Mouse (Mus musculus) heart, embryonic 16.5 days (tissue): ENCODE measurements around the gene Nif3l1. TPM values are rescaled to one million over a fixed set of nuclear protein-coding genes. Genes with fewer than 3 reads are reported as not detected.

Experiments
- ATAC-seq: fragments of 200-750 bp; cut with Nextera tagmentation; replicated peaks from 2 replicates; pipeline ENCODE4 v1.8.0; 2017; ENCODE audit warnings: moderate number of reproducible peaks; ENCODE audit not compliant: insufficient read depth, low FRiP score; ENCODE audit errors: extremely low read depth
- H3K27ac ChIP-seq: fragments of 300-500 bp; sonication (generic); 2 replicates; pipeline ENCODE4 v1.5.1; 2014; ENCODE audit warnings: mild to moderate bottlenecking, low read length, control low read depth, moderate library complexity
- H3K27me3 ChIP-seq: fragments of 300-500 bp; sonication (generic); 2 replicates; pipeline ENCODE4 v1.6.1; 2014; ENCODE audit warnings: low read length, mixed read lengths; ENCODE audit not compliant: control insufficient read depth, insufficient read depth
- H3K36me3 ChIP-seq: fragments of 300-500 bp; sonication (generic); 2 replicates; pipeline ENCODE4 v1.6.1; 2014; ENCODE audit not compliant: control insufficient read depth, insufficient read depth
- H3K4me1 ChIP-seq: fragments of 300-500 bp; sonication (generic); 2 replicates; pipeline ENCODE4 v1.6.1; 2014; ENCODE audit warnings: low read length, mixed read lengths; ENCODE audit not compliant: control insufficient read depth, insufficient read depth
- H3K4me2 ChIP-seq: fragments of 300-500 bp; sonication (generic); 2 replicates; pipeline ENCODE4 v1.6.1; 2014; ENCODE audit warnings: low read depth, mild to moderate bottlenecking, control low read depth, low read length
- H3K4me3 ChIP-seq: fragments of 300-500 bp; sonication (generic); 2 replicates; pipeline ENCODE4 v1.5.1; 2014; ENCODE audit warnings: mild to moderate bottlenecking, control low read depth, low read length
- H3K9ac ChIP-seq: fragments of 300-500 bp; sonication (generic); 2 replicates; pipeline ENCODE4 v1.6.1; 2014; ENCODE audit warnings: low read length, control low read depth
- H3K9me3 ChIP-seq: fragments of 300-500 bp; sonication (generic); replicated peaks from 2 replicates; pipeline ENCODE4 v1.6.1; 2016; ENCODE audit warnings: low read length; ENCODE audit not compliant: control insufficient read depth
- WGBS: fragments of 180-500 bp; shearing (Covaris S2); extraction: QIAGEN DNeasy Blood & Tissue Kit; methylation state at CpG from one replicate; pipeline ENCODE4 v1.1.7; 2014; 5-methylcytosine and 5-hydroxymethylcytosine counted together
- polyA plus RNA-seq: library from polyadenylated mRNA; unstranded; fragments of >200 nt; fragmentation: Nextera tagmentation; extraction: Ambion mirVana; gene quantifications from 2 replicates; pipeline ENCODE4 v1.2.1, GENCODE M21; 2015

The Nif3l1 gene
- polyA plus RNA-seq, 1 experiment from 2014 or later, result 25.4 TPM

- 78% methylated on average over 3 of the region's 3 CpGs for WGBS
- no peak for ATAC-seq
- H3K36me3 ChIP-seq, result peaks cover 58% of the 10 kb centered on the region
- no peak overlapping the region for H3K4me2 ChIP-seq
- H3K9ac ChIP-seq, result no peak overlapping the region
- no peaks in the 10 kb centered on the region for H3K9me3 ChIP-seq
- no peak overlapping the region for H3K27ac ChIP-seq
- H3K27me3 ChIP-seq, result no peaks in the 10 kb centered on the region
- no peak overlapping the region for H3K4me3 ChIP-seq
- no peaks in the 10 kb centered on the region for H3K4me1 ChIP-seq
These were observed 34.8 kb upstream of the Nif3l1 start for GRCm38 (mm10) chr1:58410198-58410588.

DNA sequence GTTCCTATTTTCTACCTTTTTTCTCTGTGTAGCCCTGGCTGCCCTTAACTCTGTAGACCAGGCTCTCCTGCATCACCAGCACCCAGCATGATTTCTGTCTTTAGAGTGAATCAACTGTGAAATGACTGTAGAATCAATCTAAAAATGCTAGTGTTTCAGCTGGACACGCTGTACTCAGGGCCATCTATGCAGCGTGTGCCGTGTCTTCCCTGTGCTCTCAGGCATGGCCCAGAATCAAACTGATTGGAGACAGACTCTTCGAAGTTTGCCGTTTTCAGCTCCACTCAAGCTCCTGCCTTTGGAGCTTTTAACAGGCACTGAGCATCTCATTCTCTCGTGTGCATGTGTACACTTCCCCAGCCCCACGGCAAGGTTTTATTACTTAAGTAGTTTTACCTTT lies 34.2 kb upstream of the Nif3l1 start:
- 87% methylated on average over 7 of the region's 7 CpGs for WGBS
- no peaks in the 10 kb centered on the region for H3K9me3 ChIP-seq
- no peak for ATAC-seq
- H3K27ac ChIP-seq, result no peak overlapping the region
- H3K27me3 ChIP-seq, result no peaks in the 10 kb centered on the region
- H3K9ac ChIP-seq, result no peak overlapping the region
- H3K4me3 ChIP-seq, result no peak overlapping the region
- no peak overlapping the region for H3K4me2 ChIP-seq
- H3K36me3 ChIP-seq, result peaks cover 62% of the 10 kb centered on the region
- H3K4me1 ChIP-seq, result no peaks in the 10 kb centered on the region

DNA sequence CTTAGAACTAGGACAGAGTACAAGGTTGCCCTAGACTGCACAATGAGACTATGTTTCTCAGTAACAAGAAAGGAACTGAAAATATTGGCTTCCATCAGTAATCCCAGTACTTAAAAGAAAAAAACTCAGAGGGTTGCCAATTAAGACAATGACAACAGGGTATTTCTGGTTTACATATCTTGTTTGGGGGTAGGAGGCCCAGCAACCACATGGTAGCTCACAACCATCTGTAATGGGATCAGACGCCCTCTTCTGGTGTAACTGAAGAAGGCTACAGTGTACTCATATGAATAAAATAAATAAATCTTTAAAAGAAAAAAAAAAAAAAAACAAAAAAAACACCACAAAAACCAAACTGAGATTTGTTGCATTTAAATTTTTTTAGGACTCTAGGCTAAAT lies 29.5 kb upstream of the Nif3l1 start:
- Histone ChIP-seq H3K27me3 (no peaks in the 10 kb centered on the region), H3K27ac (no peak overlapping the region), H3K4me3 (no peak overlapping the region), H3K36me3 (peaks cover 85% of the 10 kb centered on the region), H3K9me3 (no peaks in the 10 kb centered on the region), H3K4me2 (no peak overlapping the region), H3K4me1 (no peaks in the 10 kb centered on the region), H3K9ac (no peak overlapping the region)
- 30% methylated on average over 1 of the region's 1 CpGs for WGBS
- no peak for ATAC-seq

DNA sequence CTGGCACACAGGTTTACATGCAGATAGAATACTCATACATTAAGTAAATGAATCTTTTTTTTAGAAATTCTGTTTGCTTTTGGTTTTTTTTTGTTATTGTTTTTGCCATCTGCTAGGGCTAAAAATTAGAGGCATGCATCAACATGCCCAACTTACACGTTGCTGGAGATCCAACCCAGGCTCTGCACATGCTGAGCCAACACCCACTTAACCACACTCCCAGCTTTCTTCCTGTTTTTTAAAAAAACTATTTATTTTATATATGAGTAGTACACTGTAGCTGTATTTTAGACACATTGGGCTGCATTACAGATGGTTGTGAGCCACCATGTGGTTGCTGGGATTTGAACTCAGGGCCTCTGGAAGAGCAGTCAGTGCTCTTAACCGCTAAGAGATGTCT lies 28.9 kb upstream of the Nif3l1 start:
- 86% methylated on average over 2 of the region's 2 CpGs for WGBS

DNA sequence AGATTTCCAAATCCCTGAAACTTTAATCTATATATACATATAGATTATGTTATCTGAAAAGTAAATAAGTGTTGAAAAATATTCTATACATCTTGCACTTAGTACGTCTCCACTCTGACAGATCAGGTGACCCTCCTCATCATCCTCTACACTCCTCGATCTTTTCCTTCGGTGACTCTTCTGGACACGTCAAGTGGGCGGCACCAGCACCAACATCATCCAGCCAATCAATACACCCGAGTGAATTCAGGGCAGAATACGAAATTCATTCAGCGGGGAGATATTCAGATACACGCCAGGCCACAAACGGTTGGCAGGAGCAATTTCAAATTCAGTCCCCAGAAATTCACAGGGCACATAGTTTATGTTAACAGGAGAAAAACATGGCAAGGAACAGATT lies 24.9 kb upstream of the Nif3l1 start:
- H3K9me3 ChIP-seq, result no peaks in the 10 kb centered on the region
- no peak overlapping the region for H3K4me3 ChIP-seq
- H3K9ac ChIP-seq, result no peak overlapping the region
- H3K36me3 ChIP-seq, result peaks cover 53% of the 10 kb centered on the region
- no peak overlapping the region for H3K27ac ChIP-seq
- no peak overlapping the region for H3K4me2 ChIP-seq
- ATAC-seq, result no peak
- no peaks in the 10 kb centered on the region for H3K27me3 ChIP-seq
- peaks cover 17% of the 10 kb centered on the region for H3K4me1 ChIP-seq
- 77% methylated on average over 10 of the region's 10 CpGs for WGBS

More for the DNA sequence above, 28.9 kb upstream of the Nif3l1 start:
- Histone ChIP-seq H3K4me3 (no peak overlapping the region), H3K4me2 (no peak overlapping the region), H3K9ac (no peak overlapping the region), H3K9me3 (no peaks in the 10 kb centered on the region), H3K27me3 (no peaks in the 10 kb centered on the region), H3K27ac (no peak overlapping the region), H3K4me1 (peaks cover 2% of the 10 kb centered on the region), H3K36me3 (peaks cover 81% of the 10 kb centered on the region)
- no peak for ATAC-seq

DNA sequence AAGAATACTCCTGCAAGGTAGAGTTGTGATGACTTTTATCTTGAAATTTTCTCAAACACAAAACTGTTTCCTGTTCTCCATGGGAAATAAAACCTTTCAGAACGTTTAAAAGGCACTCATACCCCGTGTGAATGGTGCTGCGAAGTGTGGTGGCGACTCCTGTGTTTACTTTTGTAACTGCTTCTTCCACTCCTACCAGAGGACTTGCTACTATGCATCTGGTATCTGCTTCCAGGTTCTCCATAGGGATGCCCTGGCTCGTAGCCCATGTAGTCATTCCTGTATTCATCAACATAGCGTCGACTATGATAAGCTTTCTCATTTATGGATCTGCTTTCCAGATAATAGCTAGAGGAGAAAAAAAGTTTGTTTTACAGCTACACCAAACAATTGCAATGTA lies 24.0 kb upstream of the Nif3l1 start:
- no peak overlapping the region for H3K9ac ChIP-seq
- no peak for ATAC-seq
- peak overlapping the region; percentile 90; the same call in 1 of the 2 replicates for H3K4me2 ChIP-seq
- H3K4me1 ChIP-seq, result peaks cover 17% of the 10 kb centered on the region
- peak overlapping the region; percentile 15 for H3K4me3 ChIP-seq
- H3K9me3 ChIP-seq, result no peaks in the 10 kb centered on the region
- WGBS, result 29% methylated on average over 7 of the region's 7 CpGs
- no peak overlapping the region for H3K27ac ChIP-seq
- H3K27me3 ChIP-seq, result no peaks in the 10 kb centered on the region
- peaks cover 45% of the 10 kb centered on the region for H3K36me3 ChIP-seq

DNA sequence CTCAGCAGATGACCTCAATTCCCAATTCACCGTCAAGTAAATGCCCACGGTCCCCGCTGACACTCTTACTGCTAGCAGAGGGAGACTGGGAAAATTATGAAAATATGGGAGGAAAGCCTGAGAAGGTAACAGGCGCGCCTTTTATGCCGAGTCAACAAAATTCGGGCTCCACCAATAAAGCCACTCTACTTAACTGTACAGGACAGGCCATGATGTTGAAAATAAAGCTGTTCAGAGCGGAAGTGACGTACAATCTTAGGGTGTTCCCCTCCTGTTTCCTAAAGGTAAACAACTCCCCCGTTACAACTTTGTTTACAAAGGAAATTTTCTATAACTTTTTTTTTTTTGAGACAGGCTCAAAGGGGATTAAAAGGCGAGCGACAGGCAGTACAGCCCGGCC lies 22.1 kb upstream of the Nif3l1 start:
- H3K4me1 ChIP-seq, result peaks cover 17% of the 10 kb centered on the region
- peak overlapping the region; percentile 81 for H3K4me3 ChIP-seq
- peak; percentile 33; the same call in 1 of the 2 replicates for ATAC-seq
- peaks cover 30% of the 10 kb centered on the region for H3K36me3 ChIP-seq
- H3K27ac ChIP-seq, result peak overlapping the region; percentile 99
- peak overlapping the region; percentile 100 for H3K9ac ChIP-seq
- 3% methylated on average over 13 of the region's 13 CpGs for WGBS
- no peaks in the 10 kb centered on the region for H3K27me3 ChIP-seq
- no peaks in the 10 kb centered on the region for H3K9me3 ChIP-seq
- peak overlapping the region; percentile 90 for H3K4me2 ChIP-seq

DNA sequence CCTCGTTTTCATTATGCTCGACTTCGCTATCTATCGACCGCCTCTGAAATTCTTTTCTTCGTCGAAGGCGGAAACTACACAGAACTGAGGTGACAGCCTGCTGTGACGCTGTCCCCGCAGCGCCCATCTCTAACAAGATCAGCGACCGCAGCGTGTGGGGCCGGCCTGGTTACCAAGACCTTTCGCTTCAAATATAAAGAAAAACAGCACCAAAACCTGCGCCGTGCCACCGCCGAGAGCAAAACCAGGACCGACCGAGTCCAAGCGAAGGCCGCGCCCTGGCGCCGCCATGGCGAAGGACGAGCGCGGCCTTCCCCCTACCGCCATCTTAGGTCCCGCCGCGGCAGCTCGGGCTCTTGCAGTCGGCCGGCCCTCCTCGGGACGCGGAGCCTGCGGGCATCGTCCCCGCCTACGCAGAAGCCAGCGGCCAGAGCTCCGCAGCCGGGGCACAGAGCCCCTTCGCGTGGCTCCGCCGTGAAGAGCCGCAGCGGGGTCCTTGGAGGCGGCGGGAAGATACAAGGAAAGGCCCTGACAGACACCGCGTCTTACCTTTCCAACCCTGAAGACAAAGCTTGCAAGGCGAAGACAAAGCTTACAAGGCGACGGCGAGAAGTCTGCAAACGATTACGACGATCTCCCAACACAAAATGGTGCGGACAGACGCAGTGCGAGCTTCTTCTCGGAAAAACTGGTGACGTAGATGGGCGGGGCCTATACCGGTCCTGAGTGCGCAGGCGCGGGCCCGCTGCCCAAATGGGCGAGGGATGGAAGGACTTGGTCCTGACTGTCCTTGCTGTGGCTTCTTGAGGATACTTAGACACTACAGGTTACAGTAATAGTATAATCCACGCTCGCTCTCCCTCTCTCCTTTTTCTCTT lies 21.3 kb upstream of the Nif3l1 start, which contains the start of gene Clk1:
Gene Clk1 (minus strand): TSS at position 696 of the 878 bp plus-strand sequence.
- H3K4me3 ChIP-seq, result peak within 1 kb of the TSS; percentile 81
- H3K9ac ChIP-seq, result peak within 1 kb of the TSS; percentile 100
- ATAC-seq, result peak; percentile 97
- H3K27me3 ChIP-seq, result no peaks in the 10 kb centered on the region
- H3K27ac ChIP-seq, result peak within 1 kb of the TSS; percentile 99
- peak within 1 kb of the TSS; percentile 90 for H3K4me2 ChIP-seq
- WGBS, result under 1% methylated on average over 79 of the region's 79 CpGs
- H3K36me3 ChIP-seq, result peaks cover 23% of the 10 kb centered on the region
- peaks cover 17% of the 10 kb centered on the region for H3K4me1 ChIP-seq
- no peaks in the 10 kb centered on the region for H3K9me3 ChIP-seq

- peaks cover 14% of the 10 kb centered on the region for H3K36me3 ChIP-seq
- H3K27ac ChIP-seq, result no peak overlapping the region
- no peak overlapping the region for H3K9ac ChIP-seq
- H3K4me2 ChIP-seq, result no peak overlapping the region
- H3K4me3 ChIP-seq, result no peak overlapping the region
- WGBS, result 88% methylated on average over 3 of the region's 3 CpGs
- peaks cover 17% of the 10 kb centered on the region for H3K4me1 ChIP-seq
- no peaks in the 10 kb centered on the region for H3K27me3 ChIP-seq
- no peaks in the 10 kb centered on the region for H3K9me3 ChIP-seq
- ATAC-seq, result no peak
These were observed 20.4 kb upstream of the Nif3l1 start for GRCm38 (mm10) chr1:58424551-58424950.
